Mouse (Mus musculus) heart, adult 2 months (tissue): ENCODE results near the gene Elk4.

Experiments
- CTCF ChIP-seq: fragments of 200-600 bp; IDR thresholded peaks from 2 replicates; pipeline ENCODE4 v1.8.1; 2022; ENCODE audit warnings: antibody characterized with exemption, mild to moderate bottlenecking, moderate library complexity
- EP300 ChIP-seq: fragments of 200-500 bp; IDR thresholded peaks from 2 replicates; pipeline ENCODE4 v1.6.1; 2011; ENCODE audit warnings: low read depth, low read length, control low read depth; ENCODE audit not compliant: insufficient read depth
- POLR2A ChIP-seq: fragments of 200-500 bp; IDR thresholded peaks from 2 replicates; pipeline ENCODE4 v1.6.1; 2011; ENCODE audit warnings: mild to moderate bottlenecking, low read depth, low read length, control low read depth; ENCODE audit not compliant: insufficient read depth

DNA sequence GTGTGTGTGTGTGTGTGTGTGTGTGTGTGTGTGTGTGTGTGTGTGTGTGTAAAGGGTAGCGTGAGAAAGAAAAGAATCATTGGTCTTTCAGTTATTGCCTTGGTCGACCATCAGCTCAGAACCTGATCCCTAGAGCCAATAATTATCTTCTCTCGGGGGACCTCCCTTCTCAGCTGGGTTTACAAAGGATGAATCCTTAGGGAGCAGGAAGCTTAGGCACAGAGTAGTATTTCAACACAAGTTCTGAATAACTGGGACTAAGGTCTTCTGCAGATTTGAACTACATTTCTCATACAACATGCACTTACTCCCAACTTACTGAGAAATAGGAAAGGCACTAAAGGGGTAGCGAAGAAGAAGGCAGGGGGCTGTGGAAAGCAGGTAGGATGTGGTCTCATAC, 17.9 kb upstream of the Elk4 start:
- no peak for TF ChIP-seq POLR2A
- TF ChIP-seq CTCF, result no peak
- no peak for TF ChIP-seq EP300
